Mouse (Mus musculus) spleen, adult 2 months (tissue): ENCODE results near the gene Sox13. TPM values are rescaled to one million over a fixed set of nuclear protein-coding genes. Genes with fewer than 3 reads are reported as not detected.

Experiments
- DNase-seq, 2 experiments: peaks; one replicate each; pipeline versions ENCODE4 v3.0.0 to v3.0.0-alpha.2; 2012 to 2021; ENCODE audit warnings: low spot score in 2 of 2, low read depth in 1 of 2
- H3K27ac ChIP-seq: fragments of 200-500 bp; 2 replicates; pipeline ENCODE4 v1.5.1; 2012; ENCODE audit warnings: low read length, inconsistent platforms; ENCODE audit not compliant: insufficient read depth
- H3K27me3 ChIP-seq: fragments of 200-500 bp; 2 replicates; pipeline ENCODE4 v1.6.1; 2012; ENCODE audit warnings: mild to moderate bottlenecking, moderate library complexity, low read length, inconsistent platforms; ENCODE audit not compliant: control insufficient read depth, insufficient read depth
- H3K36me3 ChIP-seq: fragments of 200-500 bp; 2 replicates; pipeline ENCODE4 v1.6.1; 2012; ENCODE audit warnings: mild to moderate bottlenecking, low read length, inconsistent platforms; ENCODE audit not compliant: control insufficient read depth, insufficient read depth
- H3K4me1 ChIP-seq: fragments of 200-500 bp; 2 replicates; pipeline ENCODE4 v1.6.1; 2011; ENCODE audit warnings: inconsistent platforms; ENCODE audit not compliant: control insufficient read depth, insufficient read depth, insufficient read length
- H3K4me3 ChIP-seq: fragments of 200-500 bp; 2 replicates; pipeline ENCODE4 v1.5.1; 2011; ENCODE audit warnings: mild to moderate bottlenecking, inconsistent platforms; ENCODE audit not compliant: insufficient read depth, insufficient read length; ENCODE audit errors: extremely low read depth
- CTCF ChIP-seq: fragments of 200-500 bp; IDR thresholded peaks from 2 replicates; pipeline ENCODE4 v1.5.1; 2011; ENCODE audit warnings: mild to moderate bottlenecking, inconsistent platforms; ENCODE audit not compliant: insufficient read depth, insufficient read length, insufficient replicate concordance; ENCODE audit errors: extremely low read depth
- POLR2A ChIP-seq: fragments of 200-500 bp; IDR thresholded peaks from 2 replicates; pipeline ENCODE4 v1.6.1; 2011; ENCODE audit warnings: low read depth, low read length, inconsistent platforms
- WGBS: fragments of 180-500 bp; shearing (Covaris S2); methylation state at CpG from one replicate; pipeline ENCODE4 v1.1.7; 2018; 5-methylcytosine and 5-hydroxymethylcytosine counted together
- polyA plus RNA-seq: library from polyadenylated mRNA; depleted of rRNA; stranded (reverse); fragments of >200 nt; gene quantifications from 2 replicates; pipeline ENCODE4 v1.2.3, GENCODE M21; 2012

The Sox13 gene
- polyA plus RNA-seq, 1 experiment = 13.6 TPM

- peaks cover 17% of the 10 kb centered on the region for H3K27me3 ChIP-seq
- no peak for TF ChIP-seq CTCF
- no peak for TF ChIP-seq POLR2A
- no peaks in the 10 kb centered on the region for H3K36me3 ChIP-seq
- no peak for DNase-seq
- H3K27ac ChIP-seq = no peak overlapping the region
- H3K4me1 ChIP-seq = peaks cover 3% of the 10 kb centered on the region
- H3K4me3 ChIP-seq = no peak overlapping the region
- 59% methylated on average over 4 of the region's 4 CpGs for WGBS
These were observed 467 bp upstream of the Sox13 start for GRCm38 (mm10) chr1:133424547-133425140.

DNA sequence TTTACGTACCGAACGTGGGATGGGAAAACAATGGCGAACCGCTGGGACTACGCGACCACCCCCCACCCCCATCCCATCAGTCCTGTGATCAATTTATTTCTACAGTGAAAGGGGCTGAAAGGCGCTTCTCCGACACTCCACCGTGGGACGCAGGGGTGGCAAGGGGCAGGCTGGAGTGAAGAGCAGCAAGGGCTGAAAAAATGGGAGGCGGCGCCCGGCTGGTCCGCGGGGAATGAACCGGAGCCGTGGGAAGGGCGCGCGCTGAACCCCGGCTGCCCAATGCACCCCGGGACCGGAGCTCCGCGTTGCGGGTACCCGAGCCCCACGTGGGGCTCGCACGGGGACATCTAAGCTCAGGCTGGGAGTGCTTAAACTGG lies 1.0 kb downstream of the Sox13 start:
- Histone ChIP-seq H3K36me3 (no peaks in the 10 kb centered on the region), H3K4me3 (peak overlapping the region; percentile 55), H3K27ac (peak overlapping the region; percentile 44; the same call in 1 of the 2 replicates), H3K4me1 (peaks cover 8% of the 10 kb centered on the region), H3K27me3 (peaks cover 17% of the 10 kb centered on the region)
- TF ChIP-seq POLR2A = no peak
- no peak for TF ChIP-seq CTCF
- DNase-seq = no peak
- WGBS = 1% methylated on average over 31 of the region's 31 CpGs

DNA sequence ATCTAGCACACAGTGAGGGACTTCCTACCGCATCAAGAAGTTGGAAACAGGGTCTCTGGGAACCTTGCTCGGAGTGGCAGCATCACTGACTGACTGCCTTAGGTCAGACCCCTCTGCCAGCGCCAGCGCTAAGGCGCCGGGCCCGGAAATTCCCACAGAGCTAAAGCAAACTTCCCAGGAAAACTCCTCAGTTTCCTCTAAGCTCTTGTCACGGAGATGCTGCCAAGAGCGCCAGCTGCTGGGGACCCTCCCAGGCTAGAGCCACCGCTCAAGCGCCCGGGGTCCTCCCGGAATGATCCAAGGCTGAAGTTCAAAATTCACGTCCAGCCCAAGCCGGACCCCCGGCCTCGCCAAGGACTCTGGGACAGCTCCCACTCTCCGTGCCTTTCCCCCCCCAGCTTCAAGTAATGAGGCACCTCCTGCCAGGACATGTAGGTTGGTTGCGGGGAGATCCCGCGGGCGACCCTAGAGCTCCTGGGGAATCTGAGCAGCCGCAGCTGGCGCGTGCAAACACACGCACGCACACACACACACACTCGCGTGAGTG lies 1.5 kb downstream of the Sox13 start:
- Histone ChIP-seq H3K27ac (peak overlapping the region; percentile 44; the same call in 1 of the 2 replicates), H3K4me3 (peak overlapping the region; percentile 55), H3K27me3 (peaks cover 17% of the 10 kb centered on the region), H3K4me1 (peaks cover 9% of the 10 kb centered on the region), H3K36me3 (no peaks in the 10 kb centered on the region)
- WGBS = 5% methylated on average over 29 of the region's 29 CpGs
- TF ChIP-seq POLR2A = no peak
- TF ChIP-seq CTCF = no peak
- no peak for DNase-seq

DNA sequence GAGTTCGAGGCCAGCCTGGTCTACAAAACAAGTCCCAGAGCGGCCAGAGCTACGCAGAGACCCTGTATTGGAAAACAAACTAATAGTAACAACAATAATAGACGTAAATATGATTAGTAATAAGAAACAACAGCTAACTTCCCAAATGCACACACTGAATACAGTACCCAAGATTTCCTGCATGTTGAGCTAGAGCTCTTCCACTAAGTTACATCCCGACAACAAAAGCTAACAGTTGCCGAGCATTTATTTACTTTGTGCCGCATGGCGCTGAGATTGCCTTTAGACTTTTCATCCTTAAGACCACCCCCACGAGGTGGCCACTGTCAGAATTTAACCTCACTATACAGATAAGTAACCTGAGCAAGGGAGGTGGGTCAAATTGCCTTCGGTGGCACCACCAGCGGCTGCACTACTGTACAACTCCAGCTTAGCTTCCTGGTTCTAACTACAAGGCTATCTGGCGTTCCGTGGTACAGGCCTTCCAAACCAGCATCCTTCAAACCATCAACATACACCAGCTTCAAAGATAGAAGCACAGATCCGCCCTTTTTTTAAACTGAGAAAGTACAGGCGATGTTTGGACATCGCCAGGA lies 2.1 kb downstream of the Sox13 start:
- H3K27ac ChIP-seq = 0 out of 2 replicates have a peak overlapping the region, but pooled peaks have one; percentile 44

DNA sequence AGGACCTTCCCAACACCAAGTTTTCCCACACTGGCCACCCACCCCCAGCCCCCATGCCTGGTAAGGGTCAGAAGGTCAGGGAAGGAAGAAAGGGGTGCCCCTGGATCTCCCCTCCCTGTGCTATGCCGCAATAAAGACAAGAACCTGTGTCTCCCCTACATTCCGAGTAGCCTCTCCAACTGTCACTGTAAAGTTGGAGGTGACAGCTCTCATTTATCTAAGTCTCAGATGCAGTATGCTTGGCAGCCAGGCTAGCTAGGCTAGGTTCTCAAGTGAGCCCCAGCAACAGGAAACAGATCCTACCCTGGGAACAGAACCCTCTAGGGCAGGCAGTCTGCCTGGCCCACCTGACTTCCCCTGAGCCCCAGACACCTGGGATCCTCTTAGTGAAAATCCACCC lies 3.1 kb downstream of the Sox13 start:
- peaks cover 13% of the 10 kb centered on the region for H3K4me1 ChIP-seq
- H3K27ac ChIP-seq = no peak overlapping the region
- DNase-seq = no peak
- H3K36me3 ChIP-seq = no peaks in the 10 kb centered on the region
- no peak for TF ChIP-seq POLR2A
- no peak for TF ChIP-seq CTCF
- peaks cover 17% of the 10 kb centered on the region for H3K27me3 ChIP-seq
- no peak overlapping the region for H3K4me3 ChIP-seq
- WGBS = 78% methylated on average over 2 of the region's 2 CpGs

More for the DNA sequence above, 2.1 kb downstream of the Sox13 start:
- DNase-seq = no peak
- no peak for TF ChIP-seq POLR2A
- no peak for TF ChIP-seq CTCF
- 54% methylated on average over 16 of the region's 16 CpGs for WGBS
- Histone ChIP-seq H3K36me3 (no peaks in the 10 kb centered on the region), H3K4me3 (no peak overlapping the region), H3K27me3 (peaks cover 17% of the 10 kb centered on the region), H3K4me1 (peaks cover 13% of the 10 kb centered on the region)

- 55% methylated on average over 3 of the region's 3 CpGs for WGBS
- DNase-seq = no peak
- Histone ChIP-seq H3K36me3 (no peaks in the 10 kb centered on the region), H3K4me1 (peaks cover 13% of the 10 kb centered on the region), H3K27ac (no peak overlapping the region), H3K4me3 (no peak overlapping the region), H3K27me3 (peaks cover 17% of the 10 kb centered on the region)
- TF ChIP-seq POLR2A (no peak), CTCF (no peak)
These were observed 3.7 kb downstream of the Sox13 start for GRCm38 (mm10) chr1:133420491-133420890.
